Mouse (Mus musculus): ENCODE results near the gene Fibp.
"Not testable (repeated sequence)": the region's sequence is repeated elsewhere in the genome, so short reads cannot be mapped to it uniquely, and the experiment has no call there.

The Fibp gene

GRCm38 (mm10) chr19:5487768-5488550 lies 27.5 kb downstream of the Fibp start, which contains the start of gene Mus81:
Gene Mus81, minus strand, starts transcription at chr19:5488402.
- in situ Hi-C loops (cut with MboI, MseI) = no loop called here

- in situ Hi-C loops (cut with MboI, MseI) = no loop called here
These were observed 28.6 kb downstream of the Fibp start for GRCm38 (mm10) chr19:5488878-5489571.

- in situ Hi-C loops (cut with MboI, MseI) = not testable (repeated sequence)
These were observed 29.3 kb downstream of the Fibp start for GRCm38 (mm10) chr19:5489721-5490120.

GRCm38 (mm10) chr19:5490313-5490897 lies 30.0 kb downstream of the Fibp start, which contains the start of gene Cfl1:
Gene Cfl1, plus strand, starts transcription at chr19:5490455.
- in situ Hi-C loops (cut with MboI, MseI) = no loop called here

- in situ Hi-C loops (cut with MboI, MseI) = no loop called here
These were observed 30.7 kb downstream of the Fibp start for GRCm38 (mm10) chr19:5490898-5491708.

GRCm38 (mm10) chr19:5492641-5493040 lies 32.2 kb downstream of the Fibp start:
- in situ Hi-C loops (cut with MboI, MseI) = no loop called here

GRCm38 (mm10) chr19:5493301-5493721 lies 32.9 kb downstream of the Fibp start:
- in situ Hi-C loops (cut with MboI, MseI) = not testable (repeated sequence)

- in situ Hi-C loops (cut with MboI, MseI) = no loop called here
These were observed 33.9 kb downstream of the Fibp start for GRCm38 (mm10) chr19:5494314-5494713.

- in situ Hi-C loops (cut with MboI, MseI) = no loop called here
These were observed 35.1 kb downstream of the Fibp start for GRCm38 (mm10) chr19:5495353-5496051.

- in situ Hi-C loops (cut with MboI, MseI) = no loop called here
These were observed 35.6 kb downstream of the Fibp start for GRCm38 (mm10) chr19:5496052-5496370.

- in situ Hi-C loops (cut with MboI, MseI) = no loop called here
These were observed 40.0 kb downstream of the Fibp start for GRCm38 (mm10) chr19:5500330-5500875.

GRCm38 (mm10) chr19:5503687-5504086 lies 43.3 kb downstream of the Fibp start, which contains the start of gene 1700020D05Rik:
Gene 1700020D05Rik, minus strand, starts transcription at chr19:5503787.
- in situ Hi-C loops (cut with MboI, MseI) = no loop called here

GRCm38 (mm10) chr19:5510031-5511026 lies 49.9 kb downstream of the Fibp start, which contains the start of gene Snx32:
Gene Snx32, minus strand, starts transcription at chr19:5510538.
- in situ Hi-C loops (cut with MboI, MseI) = no loop called here

GRCm38 (mm10) chr19:5511074-5511632 lies 50.7 kb downstream of the Fibp start:
- in situ Hi-C loops (cut with MboI, MseI) = no loop called here

- in situ Hi-C loops (cut with MboI, MseI) = no loop called here
These were observed 51.9 kb downstream of the Fibp start for GRCm38 (mm10) chr19:5512091-5513004.

- in situ Hi-C loops (cut with MboI, MseI) = no loop called here
These were observed 52.6 kb downstream of the Fibp start for GRCm38 (mm10) chr19:5513005-5513349.

Data from T-helper 1 cell (primary cell).